Comparison of ENCODE assay signal across 8 mouse cellular contexts in the genomic region with DNA sequence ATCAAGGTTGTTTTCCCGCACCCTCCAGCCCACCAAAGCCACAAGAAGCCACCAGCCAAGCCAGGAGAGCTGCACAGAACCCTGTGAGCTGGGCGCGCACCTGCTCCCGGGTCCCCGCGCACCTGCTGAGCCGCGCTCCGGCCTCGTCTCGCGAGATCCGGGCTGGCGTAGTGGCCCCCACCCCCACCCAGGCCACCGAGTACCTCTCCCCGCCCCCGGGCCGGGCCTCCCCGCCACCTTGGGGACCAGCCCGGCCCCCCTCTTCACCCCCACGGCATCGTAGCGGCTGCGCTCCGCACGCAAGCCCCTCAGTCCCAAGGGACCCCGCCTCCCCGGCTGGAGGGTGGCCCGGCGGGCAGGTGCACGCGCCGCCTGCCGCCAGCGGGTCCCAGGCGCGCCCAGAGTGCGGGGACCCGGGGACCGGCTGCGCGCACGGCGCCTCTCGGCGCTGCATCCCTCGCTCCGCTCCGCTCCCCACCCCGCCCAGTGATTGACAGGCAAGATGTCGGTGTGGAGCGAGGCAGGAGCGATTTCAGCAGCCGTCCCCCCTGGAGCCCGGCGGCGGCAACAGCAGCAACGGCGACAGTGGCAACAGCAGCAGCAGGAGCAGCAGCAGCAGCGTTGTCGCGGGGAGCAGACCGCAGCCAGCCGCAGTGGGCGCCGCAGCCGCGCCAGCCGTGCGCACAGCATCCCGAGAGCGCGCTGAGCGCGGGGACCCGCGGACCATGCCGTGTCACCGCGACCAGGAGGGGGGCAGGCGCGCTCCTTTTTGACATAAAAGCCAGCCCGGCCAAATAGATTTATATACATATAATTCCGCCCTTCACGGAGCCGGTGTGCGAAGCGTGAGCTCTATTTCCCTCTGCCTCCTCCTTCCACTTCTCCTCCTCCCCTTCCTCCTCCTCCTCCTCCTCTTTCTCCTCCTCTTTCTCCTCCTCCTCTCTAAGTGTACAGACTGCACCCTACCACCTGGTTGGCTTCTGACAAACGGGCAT. TPM values are rescaled to one million over a fixed set of nuclear protein-coding genes. Genes with fewer than 3 reads are reported as not detected.
DNase-seq lines count a peak whose midpoint lies in the region; ATAC-seq and TF ChIP-seq lines count a peak whose summit lies in the region.

TSS of gene Ksr2 (plus strand) at position 494 of the 995 bp plus-strand sequence.

- TF ChIP-seq CTCF in layer of hippocampus, adult 2 months (conservative IDR thresholded peaks at IDR 0.05) = no peak
- TF ChIP-seq CTCF in liver, postnatal 0 days (IDR thresholded peaks at IDR 0.05; ENCODE audit: low read depth) = 0 out of 2 replicates have a peak, but pooled peaks have one; percentile 6
- no peak for TF ChIP-seq CTCF in olfactory bulb, adult 2 months (IDR thresholded peaks at IDR 0.05; ENCODE audit: insufficient read depth, low read depth, low read length)

- under 1% methylated on average over 65 of the region's 89 CpGs for WGBS in liver, postnatal 0 days (ENCODE audit: insufficient replicate concordance)
- WGBS in olfactory bulb, adult 2 months = under 1% methylated on average over 83 of the region's 89 CpGs

- H3K4me1 ChIP-seq in liver, postnatal 0 days (ENCODE audit: insufficient read depth) = peaks cover 4% of the 10 kb centered on the region; the same call in 1 of the 2 replicates
- peaks cover 9% of the 10 kb centered on the region for H3K4me1 ChIP-seq in olfactory bulb, adult 2 months (ENCODE audit: control insufficient read depth, insufficient read depth, low read length)

- DNase-seq in CD4-positive helper T cell, adult 2 months (ENCODE audit: low read depth, low spot score) = peak; percentile 28
- peak; percentile 92 for DNase-seq in ZHBTc4 (ENCODE audit: low read depth, low spot score)
- DNase-seq in embryo, embryonic 11.5 days (ENCODE audit: low read depth, low spot score) = peak; percentile 32
- DNase-seq in heart, postnatal 4 days = peak; percentile 15
- DNase-seq in layer of hippocampus, adult 2 months (ENCODE audit: low spot score in 2 of 2) = peak; percentile 69 to 71
- peak; percentile 62 for DNase-seq in liver, postnatal 0 days
- DNase-seq in urinary bladder, postnatal 14 days (ENCODE audit: low spot score) = peak; percentile 51

- H3K27me3 ChIP-seq in liver, postnatal 0 days (ENCODE audit: insufficient read depth, low read length) = peaks cover 52% of the 10 kb centered on the region

- peak within 1 kb of the TSS; percentile 78 for H3K4me2 ChIP-seq in liver, postnatal 0 days (ENCODE audit: low read depth, low read length)

- TF ChIP-seq EP300 in liver, postnatal 0 days (IDR thresholded peaks at IDR 0.05; ENCODE audit: low read depth) = no peak

- 0 out of 2 replicates have a peak within 1 kb of the TSS, but pooled peaks have one; percentile 9 for H3K9ac ChIP-seq in liver, postnatal 0 days (replicated peaks)

- ATAC-seq in liver, postnatal 0 days = peak; percentile 75

- no peaks in the 10 kb centered on the region for H3K36me3 ChIP-seq in liver, postnatal 0 days (replicated peaks; ENCODE audit: insufficient read depth, low read length)

- no peaks in the 10 kb centered on the region for H3K9me3 ChIP-seq in liver, postnatal 0 days (ENCODE audit: low read length)

- H3K4me3 ChIP-seq in layer of hippocampus, adult 2 months = peak within 1 kb of the TSS; percentile 78
- peak within 1 kb of the TSS; percentile 46 for H3K4me3 ChIP-seq in liver, postnatal 0 days (ENCODE audit: low read depth, low read length)
- H3K4me3 ChIP-seq in olfactory bulb, adult 2 months (ENCODE audit: insufficient read depth, low read depth, low read length) = peak within 1 kb of the TSS; percentile 80

- peak within 1 kb of the TSS; percentile 98 for H3K27ac ChIP-seq in layer of hippocampus, adult 2 months
- no peak within 1 kb of the TSS for H3K27ac ChIP-seq in liver, postnatal 0 days (ENCODE audit: low read depth)
- peak within 1 kb of the TSS; percentile 86 for H3K27ac ChIP-seq in olfactory bulb, adult 2 months (ENCODE audit: insufficient read depth, low read depth, low read length)

- peak; percentile 51; the same call in 1 of the 2 replicates for TF ChIP-seq POLR2A in olfactory bulb, adult 2 months (IDR thresholded peaks at IDR 0.05; ENCODE audit: insufficient read depth, low read depth, low read length)

RNA-seq across cellular contexts. Expression of gene Ksr2, which starts in this region (rescaled TPM):
- total RNA-seq in heart, postnatal 4 days (2021) = under 1 TPM; 0.09 to 0.10 TPM
- 10 to 100 TPM; 40.3 to 44.6 TPM for total RNA-seq in layer of hippocampus, adult 2 months (2021)
- polyA plus RNA-seq in liver, postnatal 0 days (2015; fragmentation: Nextera tagmentation; extraction: Ambion mirVana) = 0.08 and 0.09 TPM in 2 replicates
- polyA plus RNA-seq in olfactory bulb, adult 2 months (2012; ENCODE audit: insufficient read depth, insufficient read length, low replicate concordance, missing spikeins) = 57.9 TPM in 1 of 2 replicates, not detected in the other

Comparison
In these comparisons a context has a peak if more than half of its experiments do, and no peak if none do; other contexts are left out.
1. RNA of gene Ksr2 (total RNA-seq): 40.3 to 44.6 TPM in layer of hippocampus, adult 2 months; 0.09 to 0.10 TPM in heart, postnatal 4 days; every median in the first group is over 10 times any median in the second.
2. Peak in DNase-seq in heart, postnatal 4 days; RNA of the gene not detected or under 1 TPM.
3. Peak in DNase-seq, ATAC-seq, H3K4me3 ChIP-seq, H3K9ac ChIP-seq and H3K4me2 ChIP-seq in liver, postnatal 0 days; RNA of the gene not detected or under 1 TPM.
4. DNase-seq: peak in every context shown above with its lines; median percentile 92 in ZHBTc4; 70 in layer of hippocampus, adult 2 months; 62 in liver, postnatal 0 days; 51 in urinary bladder, postnatal 14 days; 32 in embryo, embryonic 11.5 days; 28 in CD4-positive helper T cell, adult 2 months; 15 in heart, postnatal 4 days.
5. Peak in every context shown above with its lines, with median percentiles within 50 percentile points of each other: H3K4me3 ChIP-seq.